Mouse (Mus musculus): ENCODE results near the gene Pacsin2.

DNA sequence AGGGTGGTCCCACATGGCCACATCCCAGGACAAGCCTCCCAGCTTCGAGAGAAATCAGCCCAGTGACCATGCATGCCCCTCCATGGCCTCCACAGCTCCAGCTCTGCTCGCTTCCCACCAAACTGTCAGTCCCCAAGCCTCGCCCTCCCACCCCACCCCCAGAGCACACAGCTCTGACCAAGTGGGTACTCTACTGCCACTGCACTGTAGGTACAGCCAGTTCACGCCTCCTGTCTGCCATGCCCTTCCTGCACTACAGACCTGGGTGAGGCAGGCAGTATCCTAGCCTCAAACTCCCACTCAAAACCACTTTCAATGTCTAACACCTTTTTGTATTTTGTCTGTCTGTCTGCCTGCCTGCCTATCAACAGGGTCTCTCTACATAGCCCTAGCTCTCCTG is 53.7 kb downstream of the Pacsin2 start:
- TF ChIP-seq POLR2A (IDR thresholded peaks at IDR 0.05; ENCODE audit: low read depth, low read length) = no peak
- no peak for TF ChIP-seq CTCF (IDR thresholded peaks at IDR 0.05; ENCODE audit: borderline replicate concordance, insufficient read depth, low read length)

Data from embryonic fibroblast, embryonic 13.5 days (primary cell).